Mouse (Mus musculus) midbrain, embryonic 11.5 days (tissue): ENCODE data around the gene Ndufb8. TPM values are rescaled to one million over a fixed set of nuclear protein-coding genes. Genes with fewer than 3 reads are reported as not detected.

Source experiments
- ATAC-seq: fragments of 200-750 bp; cut with Nextera tagmentation; 2 replicates; pipeline ENCODE4 v1.8.0; 2017; ENCODE audit warnings: moderate TSS enrichment, moderate library complexity; ENCODE audit not compliant: low FRiP score
- DNase-seq: peaks from one replicate; pipeline ENCODE4 v3.0.0; 2015; ENCODE audit warnings: low spot score; ENCODE audit errors: missing footprints
- H3K27ac ChIP-seq: fragments of 300-500 bp; sonication (generic); 2 replicates; pipeline ENCODE4 v1.5.1; 2014; ENCODE audit warnings: low read depth, low read length
- H3K27me3 ChIP-seq: fragments of 300-500 bp; sonication (generic); 2 replicates; pipeline ENCODE4 v1.6.1; 2014; ENCODE audit warnings: mild to moderate bottlenecking, low read length, moderate library complexity, mixed read lengths; ENCODE audit not compliant: control insufficient read depth, insufficient read depth
- H3K36me3 ChIP-seq: fragments of 300-500 bp; sonication (generic); 2 replicates; pipeline ENCODE4 v1.6.1; 2014; ENCODE audit warnings: mild to moderate bottlenecking, low read length, moderate library complexity, mixed read lengths; ENCODE audit not compliant: control insufficient read depth, insufficient read depth
- H3K4me1 ChIP-seq: fragments of 300-500 bp; sonication (generic); 2 replicates; pipeline ENCODE4 v1.6.1; 2014; ENCODE audit warnings: low read length; ENCODE audit not compliant: control insufficient read depth, insufficient read depth
- H3K4me2 ChIP-seq: fragments of 300-500 bp; sonication (generic); 2 replicates; pipeline ENCODE4 v1.6.1; 2014; ENCODE audit warnings: mild to moderate bottlenecking, moderate library complexity
- H3K4me3 ChIP-seq: fragments of 300-500 bp; sonication (generic); 2 replicates; pipeline ENCODE4 v1.5.1; 2014; ENCODE audit warnings: low read depth, low read length
- H3K9ac ChIP-seq: fragments of 300-500 bp; sonication (generic); 2 replicates; pipeline ENCODE4 v1.6.1; 2014; ENCODE audit warnings: low read length
- H3K9me3 ChIP-seq: fragments of 300-500 bp; sonication (generic); 2 replicates; pipeline ENCODE4 v1.6.1; 2016; ENCODE audit warnings: low read length; ENCODE audit not compliant: control insufficient read depth
- WGBS: fragments of 180-500 bp; shearing (Covaris S2); extraction: QIAGEN DNeasy Blood & Tissue Kit; methylation state at CpG from one replicate; pipeline ENCODE4 v1.1.7; 2014; 5-methylcytosine and 5-hydroxymethylcytosine counted together
- polyA plus RNA-seq: library from polyadenylated mRNA; unstranded; fragments of >200 nt; fragmentation: Nextera tagmentation; extraction: Ambion mirVana; gene quantifications from 2 replicates; pipeline ENCODE4 v1.2.1, GENCODE M21; 2014

The Ndufb8 gene
- polyA plus RNA-seq, 1 experiment from 2014 or later = 490 TPM

GRCm38 (mm10) chr19:44500240-44500639 lies 55.0 kb downstream of the Ndufb8 start:
- Histone ChIP-seq H3K36me3 (no peaks in the 10 kb centered on the region), H3K4me2 (no peak overlapping the region), H3K9me3 (no peaks in the 10 kb centered on the region), H3K4me3 (no peak overlapping the region), H3K27me3 (peaks cover 93% of the 10 kb centered on the region), H3K9ac (no peak overlapping the region), H3K4me1 (no peaks in the 10 kb centered on the region; the same call in 1 of the 2 replicates), H3K27ac (no peak overlapping the region)
- ATAC-seq = no peak
- DNase-seq = no peak
- 46% methylated on average over 5 of the region's 5 CpGs for WGBS

- H3K36me3 ChIP-seq = no peaks in the 10 kb centered on the region
- no peak overlapping the region for H3K27ac ChIP-seq
- no peak overlapping the region for H3K4me2 ChIP-seq
- DNase-seq (peak; percentile 85), ATAC-seq (no peak)
- WGBS = 60% methylated on average over 6 of the region's 6 CpGs
- H3K4me3 ChIP-seq = no peak overlapping the region
- no peaks in the 10 kb centered on the region for H3K9me3 ChIP-seq
- H3K9ac ChIP-seq = no peak overlapping the region
- H3K27me3 ChIP-seq = peaks cover 93% of the 10 kb centered on the region
- no peaks in the 10 kb centered on the region; the same call in 1 of the 2 replicates for H3K4me1 ChIP-seq
Observed at GRCm38 (mm10) chr19:44498936-44499335, 56.3 kb downstream of the Ndufb8 start.

Other genes starting within 250 kb of the Ndufb8 start
- 0.06 TPM in 1 of 2 replicates, not detected in the other for gene Scd4, start 222.3 kb downstream of the Ndufb8 start, polyA plus RNA-seq
- gene Scd1, start 147.6 kb downstream of the Ndufb8 start, polyA plus RNA-seq = 16.0 and 17.4 TPM in 2 replicates
- gene Wnt8b, start 62.0 kb downstream of the Ndufb8 start, polyA plus RNA-seq = 7.9 and 13.9 TPM in 2 replicates
- 0.18 and 0.25 TPM in 2 replicates for gene Sec31b, start 9.6 kb downstream of the Ndufb8 start, polyA plus RNA-seq
- gene Gm20538, start 2.6 kb downstream of the Ndufb8 start, polyA plus RNA-seq = not detected in 2 replicates
- 24.2 and 24.7 TPM in 2 replicates for gene Hif1an, start 7.4 kb upstream of the Ndufb8 start, polyA plus RNA-seq
- gene Pax2, start 200.6 kb upstream of the Ndufb8 start, polyA plus RNA-seq = 0.34 and 0.57 TPM in 2 replicates